In genomic region chr13:102811129-102811832, GRCm38 (mm10) we compare ENCODE assay signal across 8 mouse cellular contexts.
DNase-seq lines count a peak whose midpoint lies in the region; ATAC-seq and TF ChIP-seq lines count a peak whose summit lies in the region.

No protein-coding gene starts in this region.

- peak; percentile 63 for DNase-seq in ZHBTc4 (ENCODE audit: low read depth, low spot score)
- peak; percentile 44 for DNase-seq in gastrocnemius, postnatal 10 days
- DNase-seq in left cerebral cortex, adult 8-10 months (ENCODE audit: low spot score in 2 of 2) = peak; percentile 13 to 29
- peak; percentile 37 for DNase-seq in lung, postnatal 25 days (ENCODE audit: low spot score)
- peak; percentile 32 for DNase-seq in right cerebral cortex, postnatal 4 days
- DNase-seq in spleen, postnatal 36 days (ENCODE audit: low spot score in 2 of 2) = no peak

- no peak for TF ChIP-seq POLR2A in cortical plate, adult 2 months (IDR thresholded peaks at IDR 0.05; ENCODE audit: extremely low read depth, insufficient read depth, low read length)

- no peaks in the 10 kb centered on the region for H3K27me3 ChIP-seq in hindbrain, embryonic 16.5 days (replicated peaks; ENCODE audit: control insufficient read depth, insufficient read depth, low read length)

- H3K36me3 ChIP-seq in hindbrain, embryonic 16.5 days (ENCODE audit: control insufficient read depth, insufficient read depth, low read length) = no peaks in the 10 kb centered on the region

- H3K9ac ChIP-seq in hindbrain, embryonic 16.5 days (ENCODE audit: low read depth, low read length) = peak overlapping the region; percentile 57

- no peak overlapping the region for H3K27ac ChIP-seq in cortical plate, adult 2 months (ENCODE audit: insufficient read depth, low read length)
- H3K27ac ChIP-seq in hindbrain, embryonic 16.5 days (ENCODE audit: low read depth, low read length) = peak overlapping the region; percentile 46; the same call in 1 of the 2 replicates

- peaks cover 3% of the 10 kb centered on the region; the same call in 1 of the 2 replicates for H3K4me1 ChIP-seq in cortical plate, adult 2 months (ENCODE audit: control insufficient read depth, insufficient read depth, low read length)
- H3K4me1 ChIP-seq in hindbrain, embryonic 16.5 days (ENCODE audit: control insufficient read depth, insufficient read depth, low read depth, low read length) = peaks cover 16% of the 10 kb centered on the region

- 0 out of 2 replicates have a peak, but pooled peaks have one; percentile 11 for TF ChIP-seq CTCF in cortical plate, adult 2 months (IDR thresholded peaks at IDR 0.05; ENCODE audit: extremely low read depth, insufficient read depth, low read length)

- H3K9me3 ChIP-seq in hindbrain, embryonic 16.5 days (ENCODE audit: control insufficient read depth, low read length) = no peaks in the 10 kb centered on the region

- 8% methylated on average over 14 of the region's 15 CpGs for WGBS in hindbrain, embryonic 16.5 days

- H3K4me2 ChIP-seq in hindbrain, embryonic 16.5 days (ENCODE audit: low read length) = peak overlapping the region; percentile 64

- peak; percentile 80 for ATAC-seq in hindbrain, embryonic 16.5 days

- H3K4me3 ChIP-seq in cortical plate, adult 2 months (ENCODE audit: insufficient read depth, low read length) = no peak overlapping the region
- H3K4me3 ChIP-seq in hindbrain, embryonic 16.5 days (ENCODE audit: low read length) = peak overlapping the region; percentile 36

Comparison
In these comparisons a context has a peak if more than half of its experiments do, and no peak if none do; other contexts are left out.
1. DNase-seq: peak in ZHBTc4 (single experiment), gastrocnemius, postnatal 10 days (single experiment), left cerebral cortex, adult 8-10 months (2 of 2), lung, postnatal 25 days (single experiment) and right cerebral cortex, postnatal 4 days (single experiment); none in spleen, postnatal 36 days (0 of 2).